Mouse (Mus musculus) left cerebral cortex, adult 9 months (tissue): ENCODE data around the gene Ajap1.

ENCODE experiments used
- DNase-seq, 2 experiments: peaks; one replicate each; pipeline ENCODE4 v3.0.0; 2022; ENCODE audit warnings: low spot score in 2 of 2

The Ajap1 gene

GRCm38 (mm10) chr4:153453496-153453895 is 29.1 kb downstream of the Ajap1 start:
- no peak for DNase-seq

GRCm38 (mm10) chr4:153451516-153451915 is 31.1 kb downstream of the Ajap1 start:
- no peak for DNase-seq

- no peak for DNase-seq
Observed at GRCm38 (mm10) chr4:153442522-153442921, 40.1 kb downstream of the Ajap1 start.

- DNase-seq: peak in 1 of 2 experiments; percentile 80
Observed at GRCm38 (mm10) chr4:153439868-153440267, 42.7 kb downstream of the Ajap1 start.

- peak; percentile 80 to 86 for DNase-seq
Observed at GRCm38 (mm10) chr4:153439031-153439430, 43.6 kb downstream of the Ajap1 start.

GRCm38 (mm10) chr4:153437196-153437595 is 45.4 kb downstream of the Ajap1 start:
- no peak for DNase-seq

GRCm38 (mm10) chr4:153435917-153436316 is 46.7 kb downstream of the Ajap1 start:
- no peak for DNase-seq

- no peak for DNase-seq
Observed at GRCm38 (mm10) chr4:153429971-153430370, 52.6 kb downstream of the Ajap1 start.

- no peak for DNase-seq
Observed at GRCm38 (mm10) chr4:153425961-153426656, 56.5 kb downstream of the Ajap1 start.

GRCm38 (mm10) chr4:153424324-153424723 is 58.3 kb downstream of the Ajap1 start:
- DNase-seq: peak in 1 of 2 experiments; percentile 73

- DNase-seq: no peak
Observed at GRCm38 (mm10) chr4:153417926-153418325, 64.7 kb downstream of the Ajap1 start.

- DNase-seq: no peak
Observed at GRCm38 (mm10) chr4:153417164-153417896, 65.3 kb downstream of the Ajap1 start.

GRCm38 (mm10) chr4:153416111-153416510 is 66.5 kb downstream of the Ajap1 start:
- no peak for DNase-seq

GRCm38 (mm10) chr4:153398421-153398820 is 84.2 kb downstream of the Ajap1 start:
- no peak for DNase-seq

GRCm38 (mm10) chr4:153387478-153387877 is 95.1 kb downstream of the Ajap1 start:
- DNase-seq: no peak

- no peak for DNase-seq
Observed at GRCm38 (mm10) chr4:153381433-153381832, 101.2 kb downstream of the Ajap1 start.

GRCm38 (mm10) chr4:153380885-153381284 is 101.7 kb downstream of the Ajap1 start:
- no peak for DNase-seq

GRCm38 (mm10) chr4:153377981-153378380 is 104.6 kb downstream of the Ajap1 start:
- DNase-seq: peak in 1 of 2 experiments; percentile 68

- DNase-seq: peak in 1 of 2 experiments; percentile 19
Observed at GRCm38 (mm10) chr4:153374233-153374632, 108.4 kb downstream of the Ajap1 start.

- DNase-seq: peak in 1 of 2 experiments; percentile 76
Observed at GRCm38 (mm10) chr4:153373125-153373524, 109.5 kb downstream of the Ajap1 start.

- no peak for DNase-seq
Observed at GRCm38 (mm10) chr4:153368620-153369159, 113.9 kb downstream of the Ajap1 start.

GRCm38 (mm10) chr4:153360868-153361545 is 121.6 kb downstream of the Ajap1 start:
- no peak for DNase-seq
